Mouse (Mus musculus) granulocyte monocyte progenitor cell, adult 5-6 weeks (primary cell): Measurements from ENCODE around the gene Rer1. TPM values are rescaled to one million over a fixed set of nuclear protein-coding genes. Genes with fewer than 3 reads are reported as not detected.
"Not testable (repeated sequence)": the region's sequence is repeated elsewhere in the genome, so short reads cannot be mapped to it uniquely, and the experiment has no call there.

Source experiments
- ATAC-seq: replicated peaks from 2 replicates; pipeline ENCODE4 v1.8.0; 2016; ENCODE audit warnings: mild to moderate bottlenecking, moderate TSS enrichment, inconsistent platforms; ENCODE audit not compliant: poor library complexity, severe bottlenecking
- total RNA-seq, 2 experiments: library from RNA; stranded (forward) in 1 of 2; stranded (reverse) in 1 of 2; fragments of 200-712, 200-1000 nt in 1 of 2; fragments of >200 nt in 1 of 2; fragmentation: Nextera tagmentation in 1 of 2; gene quantifications; 2 replicates each; pipeline ENCODE4 v1.2.3; 2014 to 2017

Gene Rer1
- total RNA-seq, 2 experiments from 2014 or later = 106 to 125 TPM

GRCm38 (mm10) chr4:155078808-155079207 is 7.4 kb downstream of the Rer1 start:
- ATAC-seq = not testable (repeated sequence)

- ATAC-seq = no peak
Observed at GRCm38 (mm10) chr4:155076677-155077076, 9.5 kb downstream of the Rer1 start.

- ATAC-seq = no peak
Observed at GRCm38 (mm10) chr4:155075813-155076212, 10.4 kb downstream of the Rer1 start.

GRCm38 (mm10) chr4:155075137-155075536 is 11.0 kb downstream of the Rer1 start:
- ATAC-seq = no peak

GRCm38 (mm10) chr4:155074418-155074817 is 11.8 kb downstream of the Rer1 start:
- no peak for ATAC-seq

GRCm38 (mm10) chr4:155070921-155071320 is 15.3 kb downstream of the Rer1 start:
- no peak for ATAC-seq

- ATAC-seq = no peak
Observed at GRCm38 (mm10) chr4:155070199-155070598, 16.0 kb downstream of the Rer1 start.

GRCm38 (mm10) chr4:155069191-155069590 is 17.0 kb downstream of the Rer1 start:
- ATAC-seq = no peak

GRCm38 (mm10) chr4:155068357-155068972 is 17.7 kb downstream of the Rer1 start:
- no peak for ATAC-seq

- ATAC-seq = peak; percentile 85
Observed at GRCm38 (mm10) chr4:155066834-155067522, 19.2 kb downstream of the Rer1 start, which contains the start of gene Pex10. Pex10 (plus strand) TSS chr4:155067016.

GRCm38 (mm10) chr4:155065970-155066833 is 20.0 kb downstream of the Rer1 start:
- ATAC-seq = peak; percentile 61

GRCm38 (mm10) chr4:155064474-155064873 is 21.7 kb downstream of the Rer1 start:
- ATAC-seq = no peak

GRCm38 (mm10) chr4:155063895-155064294 is 22.3 kb downstream of the Rer1 start:
- ATAC-seq = no peak

GRCm38 (mm10) chr4:155058325-155058724 is 27.9 kb downstream of the Rer1 start:
- ATAC-seq = no peak

GRCm38 (mm10) chr4:155056724-155057123 is 29.5 kb downstream of the Rer1 start, which contains the start of gene Plch2:
Plch2 (minus strand) TSS chr4:155056784.
- ATAC-seq = no peak

GRCm38 (mm10) chr4:155050116-155050515 is 36.1 kb downstream of the Rer1 start:
- no peak for ATAC-seq

- no peak for ATAC-seq
Observed at GRCm38 (mm10) chr4:155046636-155047035, 39.5 kb downstream of the Rer1 start.

GRCm38 (mm10) chr4:155043289-155043625 is 42.9 kb downstream of the Rer1 start:
- ATAC-seq = 0 out of 2 replicates have a peak, but pooled peaks have one; percentile 23

- ATAC-seq = no peak
Observed at GRCm38 (mm10) chr4:155042606-155043288, 43.4 kb downstream of the Rer1 start.

GRCm38 (mm10) chr4:155040696-155041095 is 45.5 kb downstream of the Rer1 start:
- ATAC-seq = no peak
